Mouse (Mus musculus) heart, embryonic 10.5 days (tissue): ENCODE data around the gene Sept11. TPM values are rescaled to one million over a fixed set of nuclear protein-coding genes. Genes with fewer than 3 reads are reported as not detected.

Experiments used
- DNase-seq: peaks from one replicate; pipeline ENCODE4 v3.0.0-alpha.2; 2017; ENCODE audit warnings: low spot score
- H3K27ac ChIP-seq: fragments of 300-500 bp; sonication (generic); 2 replicates; pipeline ENCODE4 v1.5.1; 2016; ENCODE audit warnings: mild to moderate bottlenecking
- H3K27me3 ChIP-seq: fragments of 300-500 bp; sonication (generic); 2 replicates; pipeline ENCODE4 v1.6.1; 2016; ENCODE audit warnings: mild to moderate bottlenecking; ENCODE audit not compliant: poor library complexity, insufficient read depth, severe bottlenecking
- H3K36me3 ChIP-seq: fragments of 300-500 bp; sonication (generic); 2 replicates; pipeline ENCODE4 v1.6.1; 2016; ENCODE audit warnings: mild to moderate bottlenecking, moderate library complexity
- H3K4me1 ChIP-seq: fragments of 300-500 bp; sonication (generic); 2 replicates; pipeline ENCODE4 v1.6.1; 2016; ENCODE audit warnings: mild to moderate bottlenecking
- H3K4me3 ChIP-seq: fragments of 300-500 bp; sonication (generic); 2 replicates; pipeline ENCODE4 v1.5.1; 2016; ENCODE audit warnings: mild to moderate bottlenecking, moderate library complexity
- H3K9me3 ChIP-seq: fragments of 300-500 bp; sonication (generic); 2 replicates; pipeline ENCODE4 v1.6.1; 2016; ENCODE audit warnings: mild to moderate bottlenecking, moderate library complexity
- WGBS: fragments of 180-500 bp; shearing (Covaris S2); methylation state at CpG from one replicate; pipeline ENCODE4 v1.1.7; 2016; 5-methylcytosine and 5-hydroxymethylcytosine counted together
- polyA plus RNA-seq: library from polyadenylated mRNA; unstranded; fragments of >200 nt; fragmentation: Nextera tagmentation; extraction: Ambion mirVana; gene quantifications from 2 replicates; pipeline ENCODE4 v1.2.1, GENCODE M21; 2016

Gene Sept11
- polyA plus RNA-seq, 1 experiment from 2014 or later = 153 TPM

DNA sequence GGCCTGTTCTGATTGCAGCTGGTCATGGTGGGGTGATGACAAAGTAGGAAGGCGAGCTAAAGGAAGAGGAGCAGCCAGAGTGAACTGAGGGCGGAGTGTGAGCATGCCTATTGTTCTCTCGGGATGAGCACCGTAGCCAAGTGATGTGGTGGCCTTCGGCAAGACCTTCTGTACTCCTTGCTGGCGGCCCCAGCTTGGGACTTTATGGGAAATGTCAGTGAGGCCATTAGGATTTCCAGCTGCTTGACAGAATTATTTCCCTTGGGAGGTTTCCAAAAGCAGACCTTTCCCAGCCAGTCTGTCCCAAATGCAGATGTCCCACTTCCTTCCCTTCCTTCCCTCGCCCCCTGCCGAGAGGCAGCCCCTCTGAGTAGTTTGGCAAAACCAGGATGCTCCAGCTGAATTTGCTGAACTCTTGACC lies 8.1 kb downstream of the Sept11 start:
- H3K4me1 ChIP-seq = peaks cover 44% of the 10 kb centered on the region
- DNase-seq = no peak
- no peaks in the 10 kb centered on the region for H3K27me3 ChIP-seq
- H3K36me3 ChIP-seq = peaks cover 7% of the 10 kb centered on the region; the same call in 1 of the 2 replicates
- WGBS = 56% methylated on average over 8 of the region's 8 CpGs
- no peak overlapping the region for H3K4me3 ChIP-seq
- H3K27ac ChIP-seq = no peak overlapping the region
- no peaks in the 10 kb centered on the region for H3K9me3 ChIP-seq

DNA sequence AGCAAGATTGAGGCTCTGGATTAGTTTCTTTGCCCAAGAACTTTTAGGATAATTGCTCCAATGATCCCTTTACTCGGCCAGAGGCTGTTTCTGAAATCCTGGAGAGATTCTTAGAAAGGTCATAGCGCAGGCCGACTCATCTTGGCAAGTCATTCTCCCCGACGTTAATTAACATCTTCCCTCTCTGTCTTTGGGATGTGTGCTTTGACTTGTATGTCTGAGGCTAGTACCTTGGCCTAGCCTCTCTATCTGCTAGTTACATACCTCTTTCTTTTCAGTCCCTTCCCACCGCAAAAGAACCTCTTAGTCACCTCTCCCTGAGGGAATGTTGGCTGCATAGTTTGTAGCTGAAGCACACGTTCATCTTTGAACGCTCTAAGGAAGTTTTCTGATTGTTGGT lies 10.4 kb downstream of the Sept11 start:
- H3K9me3 ChIP-seq = no peaks in the 10 kb centered on the region
- DNase-seq = no peak
- H3K27ac ChIP-seq = no peak overlapping the region
- 85% methylated on average over 8 of the region's 8 CpGs for WGBS
- H3K27me3 ChIP-seq = no peaks in the 10 kb centered on the region
- H3K4me3 ChIP-seq = no peak overlapping the region
- peaks cover 7% of the 10 kb centered on the region; the same call in 1 of the 2 replicates for H3K36me3 ChIP-seq
- peaks cover 22% of the 10 kb centered on the region for H3K4me1 ChIP-seq

DNA sequence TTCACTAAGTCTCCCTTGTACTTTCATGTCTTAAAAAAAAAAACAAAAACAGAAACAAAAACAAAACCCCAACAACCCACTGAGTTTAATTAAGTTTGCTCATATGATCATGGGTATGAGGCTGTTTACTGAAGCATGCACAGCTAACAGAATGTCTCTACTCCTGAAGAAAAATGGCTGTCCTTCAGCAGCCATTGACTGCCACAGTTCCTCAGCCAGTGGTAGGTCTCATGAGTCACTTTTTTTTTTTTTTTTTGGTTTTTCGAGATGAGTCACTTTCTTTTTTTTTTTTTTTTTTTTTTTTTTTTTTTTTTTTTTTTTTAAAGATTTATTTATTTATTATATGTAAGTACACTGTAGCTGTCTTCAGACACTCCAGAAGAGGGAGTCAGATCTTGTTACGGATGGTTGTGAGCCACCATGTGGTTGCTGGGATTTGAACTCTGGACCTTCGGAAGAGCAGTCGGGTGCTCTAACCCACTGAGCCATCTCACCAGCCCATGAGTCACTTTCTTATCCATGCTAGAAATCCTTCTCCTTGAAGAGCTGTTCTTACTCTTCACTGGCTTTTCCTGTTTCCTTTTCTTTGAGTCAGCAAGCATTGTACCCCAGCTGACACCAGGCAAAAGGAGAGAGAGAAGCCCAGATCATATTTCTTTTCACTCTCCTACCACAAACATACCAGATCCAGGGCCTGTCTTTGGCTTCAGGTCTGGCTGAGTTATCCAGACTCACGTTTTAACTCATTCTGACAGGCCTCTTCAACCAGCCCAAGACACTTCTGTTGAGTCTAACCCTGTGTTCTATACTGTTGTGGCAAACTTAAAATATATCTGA lies 12.0 kb downstream of the Sept11 start:
- peaks cover 14% of the 10 kb centered on the region for H3K4me1 ChIP-seq
- H3K27ac ChIP-seq = no peak overlapping the region
- H3K4me3 ChIP-seq = no peak overlapping the region
- no peaks in the 10 kb centered on the region for H3K27me3 ChIP-seq
- H3K36me3 ChIP-seq = peaks cover 11% of the 10 kb centered on the region; the same call in 1 of the 2 replicates
- H3K9me3 ChIP-seq = no peaks in the 10 kb centered on the region
- DNase-seq = no peak
- 64% methylated on average over 4 of the region's 5 CpGs for WGBS

DNA sequence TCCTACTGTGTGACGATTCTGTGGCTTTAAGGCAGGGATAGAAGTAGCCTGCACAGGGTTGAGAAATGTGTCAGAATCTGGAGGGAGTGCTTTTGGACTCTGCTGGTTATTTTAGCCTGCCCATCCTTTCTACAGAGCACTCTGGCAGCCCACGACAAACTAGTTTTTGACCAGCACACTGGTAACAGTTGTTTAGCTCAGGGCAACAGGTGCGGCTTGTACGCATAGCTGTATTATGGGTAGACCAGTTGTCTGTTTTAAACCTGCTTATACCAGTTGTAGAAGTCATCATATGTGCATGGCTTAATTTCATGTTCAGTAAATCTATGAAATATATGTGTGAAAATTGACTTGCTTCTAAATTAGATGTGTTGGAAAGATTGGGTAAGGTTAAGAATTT lies 12.8 kb downstream of the Sept11 start:
- peaks cover 7% of the 10 kb centered on the region for H3K4me1 ChIP-seq
- H3K9me3 ChIP-seq = no peaks in the 10 kb centered on the region
- 95% methylated on average over 4 of the region's 4 CpGs for WGBS
- H3K27me3 ChIP-seq = no peaks in the 10 kb centered on the region
- no peak overlapping the region for H3K4me3 ChIP-seq
- no peak for DNase-seq
- no peak overlapping the region for H3K27ac ChIP-seq
- H3K36me3 ChIP-seq = peaks cover 13% of the 10 kb centered on the region; the same call in 1 of the 2 replicates

DNA sequence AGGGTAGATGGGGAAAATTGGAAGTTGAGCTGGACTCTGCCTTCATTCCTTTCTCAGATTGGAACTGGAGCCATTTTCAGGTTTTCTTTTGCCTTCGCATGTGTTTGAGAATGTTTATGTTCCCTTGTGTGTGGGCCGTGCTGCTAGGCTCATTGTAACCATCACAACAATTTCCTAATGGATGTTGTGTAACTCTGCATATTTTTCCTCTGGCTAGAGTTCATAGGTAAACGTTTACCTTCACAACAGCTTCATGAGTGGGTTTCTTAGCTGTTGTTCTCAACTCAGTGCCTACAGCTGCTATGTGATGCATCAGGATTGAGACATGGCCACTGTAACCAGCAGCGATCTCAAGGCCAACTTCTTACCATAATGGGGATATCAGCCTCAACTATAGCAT lies 15.5 kb downstream of the Sept11 start:
- H3K27ac ChIP-seq = no peak overlapping the region
- H3K9me3 ChIP-seq = no peaks in the 10 kb centered on the region
- H3K4me3 ChIP-seq = no peak overlapping the region
- H3K36me3 ChIP-seq = peaks cover 20% of the 10 kb centered on the region; the same call in 1 of the 2 replicates
- no peak for DNase-seq
- WGBS = 88% methylated on average over 4 of the region's 4 CpGs
- H3K27me3 ChIP-seq = no peaks in the 10 kb centered on the region
- no peaks in the 10 kb centered on the region for H3K4me1 ChIP-seq

DNA sequence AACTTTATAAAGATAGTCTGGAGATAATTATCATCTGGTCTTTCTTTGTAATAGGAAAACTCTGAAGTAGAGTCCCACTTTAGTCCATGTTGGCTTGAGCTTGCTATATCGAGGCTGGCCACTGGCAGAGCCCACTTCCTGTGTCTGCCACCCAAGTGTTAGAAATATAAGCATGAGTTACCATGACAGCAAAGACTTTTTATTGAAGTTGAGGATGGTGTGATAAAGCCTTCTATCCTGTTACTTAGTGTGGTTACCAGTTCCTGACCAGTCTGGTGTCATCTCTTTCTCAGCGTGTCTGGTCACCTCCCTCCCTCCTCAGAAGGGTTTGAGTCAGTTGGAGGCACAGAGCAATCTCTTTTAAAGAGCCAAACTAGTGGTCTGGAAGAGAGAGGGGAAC lies 16.3 kb downstream of the Sept11 start:
- H3K9me3 ChIP-seq = no peaks in the 10 kb centered on the region
- no peaks in the 10 kb centered on the region for H3K27me3 ChIP-seq
- no peak overlapping the region for H3K4me3 ChIP-seq
- 80% methylated on average over 2 of the region's 2 CpGs for WGBS
- no peak overlapping the region for H3K27ac ChIP-seq
- 0 out of 2 replicates have a peak, but pooled peaks cover 3% of the 10 kb centered on the region for H3K4me1 ChIP-seq
- H3K36me3 ChIP-seq = peaks cover 19% of the 10 kb centered on the region; the same call in 1 of the 2 replicates
- DNase-seq = no peak

DNA sequence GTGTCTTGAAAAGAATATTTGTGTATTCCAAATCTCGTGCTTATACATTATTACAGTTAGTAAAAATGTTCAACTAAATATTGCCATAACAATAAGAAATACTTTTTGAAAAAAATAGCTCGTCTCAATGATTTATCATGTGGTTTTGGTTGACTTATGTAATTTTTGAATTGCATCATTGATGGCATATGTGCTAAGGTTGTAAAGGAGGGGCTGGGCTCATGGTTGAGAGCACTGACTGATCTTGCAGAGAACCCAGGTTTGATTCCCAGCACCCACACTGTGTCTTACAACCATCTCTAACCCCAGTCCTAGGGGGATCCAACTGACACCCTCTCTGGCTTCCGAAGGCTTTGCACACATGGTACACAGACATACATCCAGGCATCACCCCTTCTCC lies 19.1 kb downstream of the Sept11 start:
- no peak for DNase-seq
- WGBS = 94% methylated on average over 3 of the region's 3 CpGs
- Histone ChIP-seq H3K27me3 (no peaks in the 10 kb centered on the region), H3K36me3 (peaks cover 18% of the 10 kb centered on the region; the same call in 1 of the 2 replicates), H3K4me3 (no peak overlapping the region), H3K4me1 (peaks cover 12% of the 10 kb centered on the region; the same call in 1 of the 2 replicates), H3K27ac (no peak overlapping the region), H3K9me3 (no peaks in the 10 kb centered on the region)

DNA sequence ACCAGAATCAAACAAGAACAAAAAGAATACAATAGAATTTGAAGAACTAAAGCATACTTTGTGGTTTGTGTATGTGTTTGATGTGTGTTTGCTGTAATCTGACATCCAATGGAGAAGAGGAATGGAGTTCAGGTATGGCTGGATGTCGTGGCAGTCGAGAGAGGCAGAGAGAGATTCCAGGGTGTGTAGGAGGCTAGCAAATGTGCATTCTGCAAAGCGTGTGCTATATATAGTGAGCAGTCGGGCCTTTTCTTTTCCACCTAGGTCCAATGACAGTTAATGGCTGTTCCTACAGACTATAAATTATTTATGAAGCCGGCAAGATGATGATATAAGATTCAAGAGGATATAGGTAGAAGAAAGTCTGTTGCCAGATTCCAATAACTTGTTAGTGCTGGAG lies 20.3 kb downstream of the Sept11 start:
- DNase-seq = no peak

DNA sequence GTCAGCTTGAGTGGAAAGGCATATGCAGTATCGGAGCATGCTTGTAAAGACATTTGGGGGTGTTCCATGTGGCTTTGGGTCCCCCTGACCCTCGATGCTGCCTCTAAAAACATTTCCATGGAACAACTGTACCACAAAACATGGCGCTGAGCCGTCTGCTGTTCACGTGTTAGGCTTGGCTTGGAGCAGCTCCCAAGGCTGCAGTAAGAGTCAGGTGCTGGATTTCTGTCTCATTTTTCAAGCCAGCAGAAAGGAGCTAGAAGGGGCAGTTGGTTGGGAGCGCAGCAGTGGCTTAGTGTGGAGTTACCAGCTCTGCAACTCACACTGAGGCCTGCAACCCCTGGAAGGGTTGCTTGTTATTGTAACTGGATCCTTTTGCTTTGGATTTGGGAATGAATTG lies 21.3 kb downstream of the Sept11 start:
- Histone ChIP-seq H3K27me3 (no peaks in the 10 kb centered on the region), H3K27ac (no peak overlapping the region), H3K9me3 (no peaks in the 10 kb centered on the region), H3K4me1 (peaks cover 15% of the 10 kb centered on the region; the same call in 1 of the 2 replicates), H3K4me3 (no peak overlapping the region), H3K36me3 (peaks cover 19% of the 10 kb centered on the region; the same call in 1 of the 2 replicates)
- 84% methylated on average over 6 of the region's 6 CpGs for WGBS
- DNase-seq = no peak

More for the DNA sequence above, 20.3 kb downstream of the Sept11 start:
- 71% methylated on average over 5 of the region's 5 CpGs for whole genome bisulfite sequencing
- Histone ChIP-seq H3K4me1 (peaks cover 15% of the 10 kb centered on the region; the same call in 1 of the 2 replicates), H3K4me3 (no peak overlapping the region), H3K36me3 (peaks cover 18% of the 10 kb centered on the region; the same call in 1 of the 2 replicates), H3K27ac (no peak overlapping the region), H3K9me3 (no peaks in the 10 kb centered on the region), H3K27me3 (no peaks in the 10 kb centered on the region)

DNA sequence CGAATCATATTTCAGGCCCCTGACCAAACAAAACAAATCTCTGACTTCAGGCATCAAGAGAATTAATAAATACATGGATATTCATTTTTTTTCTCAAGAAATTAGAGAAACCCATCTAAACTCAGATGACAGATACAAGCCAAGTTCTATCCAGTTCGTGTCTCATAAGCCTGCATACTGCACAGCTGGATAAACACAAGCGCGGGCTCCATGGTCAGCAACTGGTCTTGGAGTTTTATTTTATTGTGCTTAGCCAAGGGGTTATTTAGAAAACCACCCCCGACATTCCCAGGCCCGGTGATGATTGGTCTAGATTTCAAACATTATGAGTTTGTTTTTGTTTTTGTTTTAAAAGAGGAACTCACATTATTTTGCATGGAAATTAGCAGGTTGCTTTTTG lies 21.8 kb downstream of the Sept11 start:
- H3K27ac ChIP-seq = no peak overlapping the region
- WGBS = 85% methylated on average over 6 of the region's 6 CpGs

DNA sequence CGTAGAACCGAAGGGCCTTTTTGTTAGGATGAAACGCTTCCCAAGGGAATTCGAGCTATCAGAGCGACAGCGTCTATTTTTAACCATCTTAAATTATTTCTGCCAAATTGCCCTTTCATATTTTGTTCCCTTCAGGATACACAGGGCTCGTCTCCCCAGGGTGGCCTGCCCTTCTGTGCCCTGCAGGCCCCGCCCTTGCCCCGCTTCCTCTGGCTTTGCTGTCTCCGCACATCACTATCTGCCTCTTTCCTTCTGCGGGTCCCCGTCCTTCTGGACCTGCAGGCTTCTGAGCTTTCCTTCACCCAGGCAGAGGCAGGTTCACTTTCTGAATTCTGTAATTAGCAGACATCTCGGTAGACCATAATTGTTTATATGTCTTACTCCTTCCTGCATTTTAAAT lies 22.6 kb downstream of the Sept11 start:
- H3K4me3 ChIP-seq = no peak overlapping the region
- no peak overlapping the region for H3K27ac ChIP-seq
- H3K4me1 ChIP-seq = peaks cover 19% of the 10 kb centered on the region; the same call in 1 of the 2 replicates
- no peak for DNase-seq
- 81% methylated on average over 13 of the region's 13 CpGs for WGBS
- peaks cover 19% of the 10 kb centered on the region for H3K36me3 ChIP-seq
- H3K27me3 ChIP-seq = no peaks in the 10 kb centered on the region
- H3K9me3 ChIP-seq = no peaks in the 10 kb centered on the region

More for the DNA sequence above, 21.8 kb downstream of the Sept11 start:
- no peaks in the 10 kb centered on the region for H3K9me3 ChIP-seq
- H3K4me3 ChIP-seq = no peak overlapping the region
- no peaks in the 10 kb centered on the region for H3K27me3 ChIP-seq
- peaks cover 15% of the 10 kb centered on the region; the same call in 1 of the 2 replicates for H3K4me1 ChIP-seq
- DNase-seq = no peak
- H3K36me3 ChIP-seq = peaks cover 16% of the 10 kb centered on the region; the same call in 1 of the 2 replicates

DNA sequence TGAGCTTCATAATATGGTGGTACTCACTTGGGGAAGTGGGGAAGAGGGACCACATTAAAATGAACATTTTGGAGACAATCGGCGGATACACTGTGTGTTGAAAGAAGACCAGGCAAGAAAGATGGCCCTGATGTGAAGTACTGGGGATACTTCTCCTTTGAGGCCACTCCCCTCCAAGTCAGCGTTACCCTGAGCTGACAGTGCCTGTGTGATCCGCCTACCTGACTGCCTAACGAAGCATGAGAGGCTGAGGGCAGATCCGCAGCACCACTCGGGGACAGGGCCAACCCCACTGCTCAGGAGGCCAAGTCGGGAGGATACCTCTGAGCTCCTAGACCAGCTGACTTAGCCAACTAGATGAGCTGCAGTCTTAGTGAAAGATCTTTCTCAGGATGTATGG lies 24.4 kb downstream of the Sept11 start:
- peaks cover 6% of the 10 kb centered on the region; the same call in 1 of the 2 replicates for H3K36me3 ChIP-seq
- WGBS = 84% methylated on average over 8 of the region's 8 CpGs
- no peak overlapping the region for H3K27ac ChIP-seq
- no peaks in the 10 kb centered on the region for H3K9me3 ChIP-seq
- no peak overlapping the region for H3K4me3 ChIP-seq
- H3K4me1 ChIP-seq = peaks cover 19% of the 10 kb centered on the region; the same call in 1 of the 2 replicates
- DNase-seq = no peak
- no peaks in the 10 kb centered on the region for H3K27me3 ChIP-seq

DNA sequence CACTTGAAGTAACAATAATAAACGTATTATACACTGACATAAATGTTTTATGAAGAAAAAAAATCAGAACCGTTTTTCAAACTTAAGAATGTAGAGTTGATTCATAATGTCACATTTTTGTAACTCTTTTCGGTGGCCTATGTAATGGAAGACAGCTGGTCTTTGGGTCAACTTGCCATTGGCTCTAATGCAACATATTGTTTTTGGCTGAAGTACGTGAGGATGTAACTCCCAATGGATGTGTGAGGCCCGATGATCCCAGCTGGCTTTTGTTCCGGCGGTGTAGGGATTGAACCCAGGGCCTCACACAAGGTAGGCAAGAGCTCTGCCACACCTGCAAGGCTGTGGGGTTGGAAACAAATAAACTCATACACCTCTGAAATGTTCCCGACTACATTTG lies 28.4 kb downstream of the Sept11 start:
- Histone ChIP-seq H3K27ac (no peak overlapping the region), H3K4me1 (peaks cover 31% of the 10 kb centered on the region), H3K27me3 (no peaks in the 10 kb centered on the region), H3K4me3 (no peak overlapping the region), H3K36me3 (peaks cover 5% of the 10 kb centered on the region; the same call in 1 of the 2 replicates), H3K9me3 (no peaks in the 10 kb centered on the region)
- no peak for DNase-seq
- 91% methylated on average over 8 of the region's 8 CpGs for WGBS
